Mouse (Mus musculus) lung, adult 18-20 months (tissue): ENCODE data around the gene Xirp1.

Source experiments
- DNase-seq, 2 experiments: peaks; one replicate each; pipeline ENCODE4 v3.0.0; 2022; ENCODE audit warnings: mixed read lengths in 2 of 2

Gene Xirp1

GRCm38 (mm10) chr9:120023086-120023811 lies at the start of gene Xirp1:
TSS of gene Xirp1 (minus strand) at chr9:120023598.
- no peak for DNase-seq

GRCm38 (mm10) chr9:120073169-120073568 lies 49.8 kb upstream of the Xirp1 start:
- peak; percentile 69 to 76 for DNase-seq

- DNase-seq = no peak
Measured at GRCm38 (mm10) chr9:120071251-120071650, 47.9 kb upstream of the Xirp1 start.

- no peak for DNase-seq
Measured at GRCm38 (mm10) chr9:120069779-120070178, 46.4 kb upstream of the Xirp1 start, which contains the start of gene Cx3cr1. TSS of gene Cx3cr1 (minus strand) at chr9:120069879.

- DNase-seq = no peak
Measured at GRCm38 (mm10) chr9:120068047-120068446, 44.6 kb upstream of the Xirp1 start.

GRCm38 (mm10) chr9:120067609-120068008 lies 44.2 kb upstream of the Xirp1 start:
- DNase-seq = no peak

- no peak for DNase-seq
Measured at GRCm38 (mm10) chr9:120064317-120064716, 40.9 kb upstream of the Xirp1 start.

- peak; percentile 32 to 35 for DNase-seq
Measured at GRCm38 (mm10) chr9:120058730-120059129, 35.3 kb upstream of the Xirp1 start.

- no peak for DNase-seq
Measured at GRCm38 (mm10) chr9:120056201-120056600, 32.8 kb upstream of the Xirp1 start.

GRCm38 (mm10) chr9:120054545-120055277 lies 31.3 kb upstream of the Xirp1 start:
- peak; percentile 29 to 35 for DNase-seq

- DNase-seq = peak in 1 of 2 experiments; percentile 28
Measured at GRCm38 (mm10) chr9:120049407-120049806, 26.0 kb upstream of the Xirp1 start.

GRCm38 (mm10) chr9:120048495-120048894 lies 25.1 kb upstream of the Xirp1 start:
- DNase-seq = no peak

GRCm38 (mm10) chr9:120043115-120043514 lies 19.7 kb upstream of the Xirp1 start:
- no peak for DNase-seq

GRCm38 (mm10) chr9:120037414-120037813 lies 14.0 kb upstream of the Xirp1 start:
- DNase-seq = no peak

- no peak for DNase-seq
Measured at GRCm38 (mm10) chr9:120034375-120034774, 11.0 kb upstream of the Xirp1 start.

- DNase-seq = no peak
Measured at GRCm38 (mm10) chr9:120032710-120033109, 9.3 kb upstream of the Xirp1 start.

- no peak for DNase-seq
Measured at GRCm38 (mm10) chr9:120030421-120030820, 7.0 kb upstream of the Xirp1 start.

GRCm38 (mm10) chr9:120029880-120030279 lies 6.5 kb upstream of the Xirp1 start:
- no peak for DNase-seq

GRCm38 (mm10) chr9:120027401-120028151 lies 4.2 kb upstream of the Xirp1 start:
- DNase-seq = no peak

- no peak for DNase-seq
Measured at GRCm38 (mm10) chr9:120024625-120025024, 1.2 kb upstream of the Xirp1 start.

GRCm38 (mm10) chr9:120024171-120024570 lies 773 bp upstream of the Xirp1 start:
- DNase-seq = no peak

- DNase-seq = no peak
Measured at GRCm38 (mm10) chr9:120021164-120021563, 2.2 kb downstream of the Xirp1 start.

- DNase-seq = peak; percentile 59 to 75
Measured at GRCm38 (mm10) chr9:120020285-120020890, 3.0 kb downstream of the Xirp1 start.
